Mouse (Mus musculus) macrophage (primary cell): ENCODE measurements around the gene Cadm1. TPM values are rescaled to one million over a fixed set of nuclear protein-coding genes. Genes with fewer than 3 reads are reported as not detected.

ENCODE experiments used
- H3K27ac ChIP-seq: fragments of 350-480 bp; formaldehyde crosslinking; 2 replicates; pipeline ENCODE4 v1.9.0; 2021
- H3K36me3 ChIP-seq: fragments of 350-480 bp; formaldehyde crosslinking; 2 replicates; pipeline ENCODE4 v1.9.0; 2021; ENCODE audit errors: inconsistent target
- H3K4me3 ChIP-seq: fragments of 350-480 bp; formaldehyde crosslinking; 2 replicates; pipeline ENCODE4 v1.9.0; 2021; ENCODE audit errors: inconsistent target
- H3K79me2 ChIP-seq: fragments of 350-480 bp; formaldehyde crosslinking; 2 replicates; pipeline ENCODE4 v1.9.0; 2021; ENCODE audit errors: inconsistent target
- WGBS: methylation state at CpG from one replicate; pipeline ENCODE4 v1.1.7; 2026; ENCODE audit warnings: inconsistent platforms; ENCODE audit not compliant: missing documents; 5-methylcytosine and 5-hydroxymethylcytosine counted together
- polyA plus RNA-seq: library from polyadenylated mRNA; stranded (reverse); fragments of 250-400 nt; gene quantifications from 3 replicates; pipeline ENCODE4 v1.2.4, GENCODE M21; 2018; ENCODE audit warnings: inconsistent platforms

Cadm1 gene
- polyA plus RNA-seq, 1 experiment from 2014 or later = 31.2 TPM

GRCm38 (mm10) chr9:47700021-47700420, 170.0 kb downstream of the Cadm1 start:
- Histone ChIP-seq H3K27ac (no peak overlapping the region), H3K79me2 (peaks cover 4% of the 10 kb centered on the region; the same call in 1 of the 2 replicates), H3K4me3 (no peak overlapping the region), H3K36me3 (no peaks in the 10 kb centered on the region)
- WGBS = 95% methylated on average over 3 of the region's 5 CpGs

GRCm38 (mm10) chr9:47703026-47703876, 173.3 kb downstream of the Cadm1 start:
- no peaks in the 10 kb centered on the region for H3K36me3 ChIP-seq
- H3K27ac ChIP-seq = no peak overlapping the region
- H3K4me3 ChIP-seq = no peak overlapping the region
- 92% methylated on average over 16 of the region's 19 CpGs for WGBS
- H3K79me2 ChIP-seq = peaks cover 31% of the 10 kb centered on the region

- peaks cover 48% of the 10 kb centered on the region for H3K79me2 ChIP-seq
- no peaks in the 10 kb centered on the region for H3K36me3 ChIP-seq
- WGBS = 88% methylated on average over 9 of the region's 9 CpGs
- H3K4me3 ChIP-seq = no peak overlapping the region
- H3K27ac ChIP-seq = no peak overlapping the region
Measured at GRCm38 (mm10) chr9:47706341-47706740, 176.4 kb downstream of the Cadm1 start.

- 97% methylated on average over 6 of the region's 6 CpGs for WGBS
- H3K4me3 ChIP-seq = no peak overlapping the region
- H3K79me2 ChIP-seq = peaks cover 48% of the 10 kb centered on the region
- peak overlapping the region; percentile 51 for H3K27ac ChIP-seq
- H3K36me3 ChIP-seq = no peaks in the 10 kb centered on the region
Measured at GRCm38 (mm10) chr9:47707326-47707725, 177.4 kb downstream of the Cadm1 start.

DNA sequence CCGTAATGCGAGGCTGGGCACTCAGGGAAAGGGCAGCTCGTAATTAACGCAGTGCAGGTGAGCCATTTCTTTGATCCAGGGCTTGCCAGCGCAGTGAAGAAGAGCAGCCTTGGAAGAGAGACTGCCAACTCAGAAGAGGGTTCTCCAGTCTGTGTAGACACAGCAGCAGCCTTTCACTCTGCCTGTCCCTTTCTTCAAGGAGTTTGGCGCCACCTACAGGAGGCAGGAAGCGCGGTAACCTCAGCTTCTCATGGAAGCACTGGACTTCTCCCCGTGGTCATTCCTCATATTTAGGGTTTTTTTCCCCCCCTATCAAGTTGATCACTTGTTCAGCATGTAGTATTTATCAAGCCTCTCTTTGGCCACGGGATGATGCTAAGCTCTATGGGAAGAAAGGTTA, 178.3 kb downstream of the Cadm1 start:
- H3K79me2 ChIP-seq = peaks cover 48% of the 10 kb centered on the region
- H3K36me3 ChIP-seq = no peaks in the 10 kb centered on the region
- 42% methylated on average over 9 of the region's 10 CpGs for WGBS
- H3K27ac ChIP-seq = peak overlapping the region; percentile 51
- H3K4me3 ChIP-seq = no peak overlapping the region

DNA sequence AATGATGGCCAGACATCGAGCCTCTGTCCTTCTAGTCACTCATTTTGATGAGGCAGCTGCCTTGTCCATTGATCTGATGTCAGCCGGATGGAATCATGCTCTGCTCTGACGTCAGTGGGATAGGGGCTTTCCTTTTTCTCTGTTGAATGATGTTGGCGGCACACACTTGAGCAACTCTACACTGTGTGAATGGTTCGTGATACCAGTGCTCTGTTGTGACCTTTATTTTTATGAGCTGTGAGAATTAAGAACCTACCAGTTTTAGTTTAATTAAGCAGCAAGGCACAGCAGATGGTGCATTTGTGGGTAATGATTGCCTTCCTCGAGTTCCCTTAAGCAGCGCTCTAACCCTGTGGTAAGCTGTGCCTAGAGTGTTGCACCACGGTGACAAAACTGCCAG, 181.0 kb downstream of the Cadm1 start:
- H3K36me3 ChIP-seq = no peaks in the 10 kb centered on the region
- H3K4me3 ChIP-seq = no peak overlapping the region
- WGBS = 85% methylated on average over 8 of the region's 8 CpGs
- peak overlapping the region; percentile 78 for H3K27ac ChIP-seq
- peaks cover 53% of the 10 kb centered on the region for H3K79me2 ChIP-seq

DNA sequence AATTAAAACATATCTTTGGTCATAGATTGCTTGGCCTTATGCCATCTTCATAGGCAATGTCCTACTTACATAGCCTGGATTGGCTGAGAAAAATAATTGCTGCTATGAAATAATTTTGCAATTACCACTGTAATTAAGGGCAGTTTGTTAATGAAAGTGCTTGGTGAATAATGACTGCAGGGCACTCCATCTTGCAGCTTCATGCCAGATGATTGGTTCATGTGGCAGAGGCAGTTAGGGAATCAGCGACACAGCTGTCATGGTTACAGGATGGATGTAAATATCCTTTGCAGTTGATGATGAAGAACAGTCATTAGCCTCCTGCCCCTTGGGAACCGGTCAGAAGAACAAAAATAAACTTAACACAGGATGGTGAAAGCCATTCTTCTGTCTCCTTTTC, 184.6 kb downstream of the Cadm1 start:
- Histone ChIP-seq H3K4me3 (no peak overlapping the region), H3K36me3 (no peaks in the 10 kb centered on the region), H3K79me2 (peaks cover 27% of the 10 kb centered on the region), H3K27ac (peak overlapping the region; percentile 88)
- 91% methylated on average over 2 of the region's 2 CpGs for WGBS

DNA sequence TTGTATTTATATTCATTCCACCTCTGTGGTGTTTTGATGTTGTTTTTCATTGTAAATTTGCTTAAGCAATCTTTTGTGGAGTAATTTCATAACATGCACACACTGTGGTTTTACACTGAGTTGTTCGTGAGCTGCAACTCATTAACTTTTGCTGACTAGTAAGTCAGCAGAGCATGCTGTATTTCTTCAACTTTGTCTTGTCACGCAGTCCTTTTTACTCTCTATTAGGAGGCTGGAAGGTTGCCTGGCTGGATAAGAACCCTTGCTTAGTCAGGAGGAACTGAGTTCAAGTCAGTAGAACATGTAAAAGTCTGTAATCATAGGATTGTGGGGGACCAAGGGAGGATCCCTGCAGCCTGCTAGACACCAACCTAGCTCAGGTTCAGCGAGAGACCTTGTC, 185.4 kb downstream of the Cadm1 start:
- H3K27ac ChIP-seq = peak overlapping the region; percentile 88
- 70% methylated on average over 3 of the region's 3 CpGs for WGBS

GRCm38 (mm10) chr9:47716883-47717282, 186.9 kb downstream of the Cadm1 start:
- Histone ChIP-seq H3K27ac (peak overlapping the region; percentile 88), H3K36me3 (no peaks in the 10 kb centered on the region), H3K4me3 (no peak overlapping the region), H3K79me2 (peaks cover 18% of the 10 kb centered on the region)
- WGBS = 99% methylated on average over 16 of the region's 16 CpGs

More for the DNA sequence above, 185.4 kb downstream of the Cadm1 start:
- Histone ChIP-seq H3K79me2 (peaks cover 19% of the 10 kb centered on the region), H3K36me3 (no peaks in the 10 kb centered on the region), H3K4me3 (no peak overlapping the region)

DNA sequence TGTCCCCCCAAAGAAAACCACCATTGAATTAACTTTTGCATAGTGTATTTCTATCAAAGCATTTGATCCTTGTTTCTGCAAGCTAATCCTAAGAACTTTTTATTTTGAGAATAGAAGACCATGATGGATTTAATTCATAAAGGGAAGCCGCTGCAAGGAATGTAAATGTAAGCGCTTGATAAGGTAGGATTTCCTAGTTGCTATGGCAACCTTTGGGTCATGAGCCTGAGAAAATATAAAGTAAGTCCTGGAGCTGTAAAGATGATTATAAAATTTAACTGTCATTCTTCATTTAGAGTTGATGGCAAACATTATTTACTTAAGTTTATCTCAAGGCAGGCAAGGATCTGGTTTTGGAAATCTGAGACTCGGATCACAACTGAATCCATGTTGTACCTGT, 197.6 kb downstream of the Cadm1 start:
- no peaks in the 10 kb centered on the region; the same call in 1 of the 2 replicates for H3K79me2 ChIP-seq
- H3K27ac ChIP-seq = no peak overlapping the region
- no peak overlapping the region for H3K4me3 ChIP-seq
- 96% methylated on average over 3 of the region's 3 CpGs for WGBS
- H3K36me3 ChIP-seq = no peaks in the 10 kb centered on the region

DNA sequence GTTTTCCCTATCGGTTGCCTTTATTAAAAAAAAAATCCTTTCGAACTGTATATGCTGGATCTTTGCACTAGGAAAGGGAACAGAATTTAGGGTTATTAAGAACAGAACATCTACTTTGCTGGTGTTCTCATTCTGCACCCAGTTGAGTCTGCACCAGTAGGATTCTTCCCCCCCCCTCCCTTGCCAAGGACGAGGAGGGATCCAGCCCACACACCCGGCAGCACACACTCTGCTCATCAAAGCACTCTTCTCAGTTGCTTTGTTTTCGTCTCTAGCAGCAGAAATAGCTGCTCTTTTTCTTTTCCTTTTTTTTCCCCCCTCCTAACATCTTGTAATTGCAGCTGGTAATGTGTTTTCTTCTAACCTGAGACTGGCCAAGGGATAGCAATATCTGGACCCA, 198.9 kb downstream of the Cadm1 start:
- Histone ChIP-seq H3K79me2 (no peaks in the 10 kb centered on the region; the same call in 1 of the 2 replicates), H3K27ac (no peak overlapping the region), H3K36me3 (no peaks in the 10 kb centered on the region), H3K4me3 (no peak overlapping the region)
- WGBS = 92% methylated on average over 5 of the region's 5 CpGs

DNA sequence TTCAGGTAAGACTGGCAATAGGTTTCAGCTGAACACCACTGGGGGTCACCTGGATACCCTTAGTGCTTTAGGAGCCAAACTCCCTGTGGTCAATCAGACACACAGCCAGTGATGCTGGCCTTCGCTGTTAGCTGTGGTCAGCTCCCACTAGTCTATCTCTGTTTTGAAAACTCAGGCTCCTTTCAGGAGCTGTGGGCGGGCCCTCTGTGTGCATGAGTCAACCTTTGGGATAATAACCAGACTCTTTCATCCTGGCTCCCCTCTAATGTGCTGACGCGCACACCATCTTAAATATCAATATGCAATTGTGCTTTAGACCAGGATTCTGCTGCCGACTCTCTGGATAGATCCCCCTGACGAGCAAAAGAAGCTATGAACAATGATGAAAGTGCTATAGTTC, 200.3 kb downstream of the Cadm1 start:
- Histone ChIP-seq H3K4me3 (no peak overlapping the region), H3K27ac (no peak overlapping the region), H3K36me3 (no peaks in the 10 kb centered on the region), H3K79me2 (no peaks in the 10 kb centered on the region; the same call in 1 of the 2 replicates)
- WGBS = 97% methylated on average over 4 of the region's 6 CpGs

GRCm38 (mm10) chr9:47733780-47734451, 203.9 kb downstream of the Cadm1 start:
- Histone ChIP-seq H3K27ac (peak overlapping the region; percentile 97), H3K36me3 (no peaks in the 10 kb centered on the region), H3K79me2 (no peaks in the 10 kb centered on the region; the same call in 1 of the 2 replicates), H3K4me3 (no peak overlapping the region)
- 4% methylated on average over 13 of the region's 13 CpGs for WGBS

GRCm38 (mm10) chr9:47734905-47735304, 204.9 kb downstream of the Cadm1 start:
- H3K27ac ChIP-seq = peak overlapping the region; percentile 97
- H3K36me3 ChIP-seq = no peaks in the 10 kb centered on the region
- WGBS = 91% methylated on average over 5 of the region's 5 CpGs
- no peaks in the 10 kb centered on the region; the same call in 1 of the 2 replicates for H3K79me2 ChIP-seq
- no peak overlapping the region for H3K4me3 ChIP-seq

DNA sequence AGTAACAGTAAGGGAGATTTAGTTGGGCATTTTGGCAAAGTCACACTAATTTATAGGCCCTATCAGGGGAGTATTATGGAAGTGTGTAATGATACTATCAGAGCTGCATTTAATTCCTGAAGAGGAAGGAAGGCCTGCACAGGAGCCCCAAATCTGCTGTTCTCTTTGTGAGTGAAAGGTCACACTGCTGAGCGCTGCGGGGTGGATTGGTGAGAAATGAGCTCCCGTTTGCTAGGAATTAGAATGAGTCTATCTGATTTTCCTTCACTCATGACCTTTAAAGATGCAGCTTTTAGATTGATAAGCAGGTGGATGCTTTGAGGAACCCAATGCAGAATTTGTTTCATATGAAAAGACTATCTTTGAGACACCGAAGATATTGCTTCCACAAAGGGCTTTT, 208.8 kb downstream of the Cadm1 start:
- Histone ChIP-seq H3K27ac (peak overlapping the region; percentile 55), H3K79me2 (no peaks in the 10 kb centered on the region; the same call in 1 of the 2 replicates), H3K36me3 (no peaks in the 10 kb centered on the region), H3K4me3 (no peak overlapping the region)
- 85% methylated on average over 4 of the region's 4 CpGs for WGBS
